Mouse (Mus musculus): ENCODE results near the gene Ldb2. TPM values are rescaled to one million over a fixed set of nuclear protein-coding genes. Genes with fewer than 3 reads are reported as not detected.

Gene Ldb2
- polyA plus RNA-seq, 1 experiment from 2014 or later, result 12.0 TPM

DNA sequence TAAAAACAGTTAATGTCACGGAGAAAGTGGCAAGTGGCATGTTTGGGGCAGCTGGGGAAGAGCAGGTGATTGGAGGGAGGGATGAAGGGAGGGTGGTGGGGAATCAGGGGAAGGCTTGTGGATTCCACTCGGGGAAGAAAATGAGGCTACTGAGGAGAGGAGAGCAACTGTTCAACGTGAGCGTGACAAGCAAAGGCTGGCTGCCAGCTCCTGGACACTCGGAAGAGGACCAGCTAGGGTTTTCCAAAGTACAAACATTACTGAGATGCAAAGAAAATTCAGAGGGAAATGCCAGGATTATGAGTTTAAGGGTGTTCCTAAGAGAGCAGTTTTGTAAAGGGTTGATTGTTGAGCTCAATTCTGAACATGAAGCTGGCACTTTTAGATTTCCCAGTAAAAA, 294.7 kb downstream of the Ldb2 start:
- Histone ChIP-seq H3K36me3 (ENCODE audit: control insufficient read depth, insufficient read depth) (no peaks in the 10 kb centered on the region), H3K27me3 (replicated peaks; ENCODE audit: control insufficient read depth, insufficient read depth, low read length) (no peaks in the 10 kb centered on the region), H3K4me3 (ENCODE audit: low read depth, low read length) (no peak overlapping the region), H3K9me3 (ENCODE audit: control insufficient read depth) (no peaks in the 10 kb centered on the region), H3K4me1 (replicated peaks; ENCODE audit: control insufficient read depth, insufficient read depth, low read length) (no peaks in the 10 kb centered on the region), H3K9ac (ENCODE audit: low read depth, low read length) (no peak overlapping the region), H3K27ac (ENCODE audit: low read depth, low read length) (no peak overlapping the region), H3K4me2 (replicated peaks; ENCODE audit: low read depth) (no peak overlapping the region)
- 71% methylated on average over 5 of the region's 5 CpGs for WGBS
- ATAC-seq, result no peak
- TF ChIP-seq CTCF (IDR thresholded peaks at IDR 0.05; ENCODE audit: low read depth), result no peak

DNA sequence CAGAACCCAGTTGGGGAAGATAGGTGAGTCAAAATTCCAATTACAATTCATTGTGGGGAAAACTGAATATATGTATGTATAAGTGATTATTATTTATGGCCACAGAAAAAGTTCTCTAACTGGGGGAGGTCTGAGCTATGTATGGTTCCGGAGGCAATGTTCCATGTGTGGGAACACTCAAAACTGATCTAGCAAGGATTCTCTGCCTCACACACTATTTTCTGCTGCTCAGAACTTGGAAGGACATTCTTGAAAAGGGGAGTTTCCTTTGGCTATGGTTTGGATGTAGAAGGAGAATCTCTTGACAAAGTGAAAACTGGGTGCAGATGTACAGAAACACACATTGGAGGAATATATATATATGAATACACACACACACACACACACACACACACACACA, 301.3 kb downstream of the Ldb2 start:
- 90% methylated on average over 1 of the region's 1 CpGs for WGBS
- Histone ChIP-seq H3K27ac (ENCODE audit: low read depth, low read length) (no peak overlapping the region), H3K4me3 (ENCODE audit: low read depth, low read length) (no peak overlapping the region), H3K36me3 (ENCODE audit: control insufficient read depth, insufficient read depth) (no peaks in the 10 kb centered on the region), H3K9me3 (ENCODE audit: control insufficient read depth) (no peaks in the 10 kb centered on the region), H3K27me3 (replicated peaks; ENCODE audit: control insufficient read depth, insufficient read depth, low read length) (no peaks in the 10 kb centered on the region), H3K4me1 (replicated peaks; ENCODE audit: control insufficient read depth, insufficient read depth, low read length) (no peaks in the 10 kb centered on the region), H3K4me2 (replicated peaks; ENCODE audit: low read depth) (no peak overlapping the region), H3K9ac (ENCODE audit: low read depth, low read length) (no peak overlapping the region)
- ATAC-seq, result no peak
- TF ChIP-seq CTCF (IDR thresholded peaks at IDR 0.05; ENCODE audit: low read depth), result no peak

DNA sequence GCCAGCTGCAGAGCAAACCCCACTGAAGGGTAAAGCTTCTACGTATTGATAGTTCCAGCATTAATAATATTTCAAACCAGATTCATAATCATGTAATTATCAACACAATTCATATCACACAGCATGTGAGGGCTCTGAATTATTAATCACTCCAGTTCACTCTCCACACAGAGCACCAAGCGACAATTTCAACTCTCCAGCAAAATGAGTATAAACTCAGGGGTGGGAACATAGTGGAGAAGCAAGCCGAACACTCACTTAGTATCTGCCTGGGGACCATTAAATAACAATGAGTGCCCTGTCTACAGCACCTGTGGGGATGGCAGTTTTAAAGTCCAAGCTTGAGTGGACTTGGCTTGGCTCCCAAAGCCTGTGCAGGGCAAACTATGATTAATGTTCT, 302.6 kb downstream of the Ldb2 start:
- no peaks in the 10 kb centered on the region for H3K9me3 ChIP-seq (ENCODE audit: control insufficient read depth)
- H3K9ac ChIP-seq (ENCODE audit: low read depth, low read length), result no peak overlapping the region
- no peak overlapping the region for H3K4me3 ChIP-seq (ENCODE audit: low read depth, low read length)
- no peak for TF ChIP-seq CTCF (IDR thresholded peaks at IDR 0.05; ENCODE audit: low read depth)
- ATAC-seq, result no peak
- no peaks in the 10 kb centered on the region for H3K4me1 ChIP-seq (replicated peaks; ENCODE audit: control insufficient read depth, insufficient read depth, low read length)
- H3K36me3 ChIP-seq (ENCODE audit: control insufficient read depth, insufficient read depth), result no peaks in the 10 kb centered on the region
- no peaks in the 10 kb centered on the region for H3K27me3 ChIP-seq (replicated peaks; ENCODE audit: control insufficient read depth, insufficient read depth, low read length)
- WGBS, result 86% methylated on average over 3 of the region's 3 CpGs
- H3K27ac ChIP-seq (ENCODE audit: low read depth, low read length), result no peak overlapping the region
- H3K4me2 ChIP-seq (replicated peaks; ENCODE audit: low read depth), result no peak overlapping the region

DNA sequence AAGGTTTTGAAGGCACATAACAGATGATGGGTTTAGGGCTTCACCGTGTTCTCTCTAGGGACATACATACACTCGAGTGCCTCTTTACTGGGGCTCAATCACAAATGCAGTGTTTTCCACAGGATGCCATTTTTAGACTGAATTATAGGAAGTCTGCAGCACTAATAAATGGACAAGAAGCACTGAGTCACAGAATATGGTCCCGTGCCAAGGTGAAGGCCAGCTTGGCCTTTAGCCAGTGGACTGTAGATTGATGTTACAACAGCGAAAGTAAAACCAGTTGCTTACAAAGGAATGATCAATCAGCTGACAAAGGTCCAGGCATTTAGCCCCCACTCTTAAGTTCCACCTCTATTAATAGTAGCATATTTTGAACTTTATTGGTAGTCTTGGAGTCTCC, 304.4 kb downstream of the Ldb2 start:
- WGBS, result 66% methylated on average over 4 of the region's 4 CpGs
- Histone ChIP-seq H3K9me3 (ENCODE audit: control insufficient read depth) (no peaks in the 10 kb centered on the region), H3K9ac (ENCODE audit: low read depth, low read length) (no peak overlapping the region), H3K4me1 (replicated peaks; ENCODE audit: control insufficient read depth, insufficient read depth, low read length) (no peaks in the 10 kb centered on the region), H3K4me3 (ENCODE audit: low read depth, low read length) (no peak overlapping the region), H3K4me2 (replicated peaks; ENCODE audit: low read depth) (no peak overlapping the region), H3K27me3 (replicated peaks; ENCODE audit: control insufficient read depth, insufficient read depth, low read length) (no peaks in the 10 kb centered on the region), H3K36me3 (ENCODE audit: control insufficient read depth, insufficient read depth) (no peaks in the 10 kb centered on the region), H3K27ac (ENCODE audit: low read depth, low read length) (no peak overlapping the region)
- TF ChIP-seq CTCF (IDR thresholded peaks at IDR 0.05; ENCODE audit: low read depth), result no peak
- no peak for ATAC-seq

DNA sequence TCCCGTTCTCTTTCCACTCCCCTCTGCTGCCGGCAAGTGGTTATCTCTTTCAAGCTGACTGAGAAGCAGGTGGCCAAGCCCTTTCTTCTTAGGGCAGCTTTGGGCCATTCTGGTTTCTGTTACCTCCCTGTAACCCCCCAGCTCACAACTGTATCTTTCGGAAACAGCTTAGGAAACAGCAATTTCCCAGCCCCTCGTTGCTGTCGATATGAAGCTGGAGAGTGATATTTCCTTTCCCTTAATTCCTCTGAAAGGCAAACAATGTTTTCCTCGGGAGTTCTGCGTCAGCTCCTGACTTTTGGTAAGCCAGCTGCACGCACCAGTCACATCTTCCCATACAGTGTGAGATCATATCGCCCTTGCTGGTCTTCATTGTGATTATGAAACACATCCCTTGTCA, 305.3 kb downstream of the Ldb2 start:
- Histone ChIP-seq H3K36me3 (ENCODE audit: control insufficient read depth, insufficient read depth) (no peaks in the 10 kb centered on the region), H3K4me1 (replicated peaks; ENCODE audit: control insufficient read depth, insufficient read depth, low read length) (no peaks in the 10 kb centered on the region), H3K4me3 (ENCODE audit: low read depth, low read length) (no peak overlapping the region), H3K9me3 (ENCODE audit: control insufficient read depth) (no peaks in the 10 kb centered on the region), H3K27me3 (replicated peaks; ENCODE audit: control insufficient read depth, insufficient read depth, low read length) (no peaks in the 10 kb centered on the region), H3K4me2 (replicated peaks; ENCODE audit: low read depth) (no peak overlapping the region), H3K9ac (ENCODE audit: low read depth, low read length) (no peak overlapping the region), H3K27ac (ENCODE audit: low read depth, low read length) (no peak overlapping the region)
- TF ChIP-seq CTCF (IDR thresholded peaks at IDR 0.05; ENCODE audit: low read depth), result no peak
- WGBS, result 48% methylated on average over 9 of the region's 9 CpGs
- ATAC-seq, result no peak

DNA sequence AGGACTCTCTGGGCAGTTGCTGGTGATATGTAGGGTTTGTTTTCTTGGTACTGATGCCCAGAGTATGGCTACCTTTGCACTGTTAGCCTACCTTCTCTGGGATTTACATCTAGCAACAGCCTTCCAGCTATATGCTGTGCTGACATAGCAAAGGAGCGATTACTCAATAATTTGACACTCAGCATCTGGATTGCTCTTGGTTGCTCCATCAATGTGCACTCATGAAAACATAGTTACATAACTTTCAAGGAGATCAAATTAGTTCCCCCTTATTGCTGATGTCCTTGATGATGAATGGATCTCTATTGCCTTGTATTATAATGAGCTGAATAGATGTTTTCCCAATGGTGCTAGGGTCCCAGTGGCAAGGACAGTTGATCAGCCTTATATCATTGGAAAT, 308.0 kb downstream of the Ldb2 start:
- Histone ChIP-seq H3K9me3 (ENCODE audit: control insufficient read depth) (no peaks in the 10 kb centered on the region), H3K36me3 (ENCODE audit: control insufficient read depth, insufficient read depth) (no peaks in the 10 kb centered on the region), H3K4me1 (replicated peaks; ENCODE audit: control insufficient read depth, insufficient read depth, low read length) (no peaks in the 10 kb centered on the region), H3K4me2 (replicated peaks; ENCODE audit: low read depth) (no peak overlapping the region), H3K4me3 (ENCODE audit: low read depth, low read length) (no peak overlapping the region), H3K27me3 (replicated peaks; ENCODE audit: control insufficient read depth, insufficient read depth, low read length) (no peaks in the 10 kb centered on the region), H3K9ac (ENCODE audit: low read depth, low read length) (no peak overlapping the region), H3K27ac (ENCODE audit: low read depth, low read length) (no peak overlapping the region)
- WGBS, result 95% methylated on average over 1 of the region's 1 CpGs
- ATAC-seq, result no peak
- TF ChIP-seq CTCF (IDR thresholded peaks at IDR 0.05; ENCODE audit: low read depth), result no peak

DNA sequence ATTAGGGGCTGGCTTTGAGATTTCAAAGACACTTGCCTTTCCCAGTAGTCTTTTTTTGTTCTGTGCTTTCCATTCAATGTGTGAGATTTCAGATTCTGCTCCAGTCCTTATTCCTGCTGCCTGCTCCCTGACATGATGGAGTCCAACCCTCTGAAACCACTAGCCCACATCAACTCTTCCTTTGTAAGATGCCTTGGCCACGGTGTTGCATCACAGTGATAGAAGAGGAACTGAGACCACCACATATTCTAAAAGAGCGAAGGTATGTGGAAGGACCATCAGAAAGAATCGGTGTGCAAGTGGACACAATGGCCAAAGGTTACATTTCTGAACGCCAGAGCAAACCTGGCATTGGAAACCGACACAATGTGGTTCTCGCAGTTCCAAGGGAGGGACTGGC, 309.0 kb downstream of the Ldb2 start:
- no peaks in the 10 kb centered on the region for H3K4me1 ChIP-seq (replicated peaks; ENCODE audit: control insufficient read depth, insufficient read depth, low read length)
- H3K4me3 ChIP-seq (ENCODE audit: low read depth, low read length), result no peak overlapping the region
- no peaks in the 10 kb centered on the region for H3K9me3 ChIP-seq (ENCODE audit: control insufficient read depth)
- 96% methylated on average over 6 of the region's 6 CpGs for WGBS
- H3K9ac ChIP-seq (ENCODE audit: low read depth, low read length), result no peak overlapping the region
- no peaks in the 10 kb centered on the region for H3K27me3 ChIP-seq (replicated peaks; ENCODE audit: control insufficient read depth, insufficient read depth, low read length)
- ATAC-seq, result no peak
- no peak overlapping the region for H3K27ac ChIP-seq (ENCODE audit: low read depth, low read length)
- TF ChIP-seq CTCF (IDR thresholded peaks at IDR 0.05; ENCODE audit: low read depth), result no peak
- no peaks in the 10 kb centered on the region for H3K36me3 ChIP-seq (ENCODE audit: control insufficient read depth, insufficient read depth)
- no peak overlapping the region for H3K4me2 ChIP-seq (replicated peaks; ENCODE audit: low read depth)

Data from intestine, postnatal 0 days (tissue).